Mouse (Mus musculus) limb, embryonic 14.5 days (tissue): ENCODE measurements at regions not wholly inside any gene's neighbourhood (a gene's known extent, or its start where the extent isn't known, plus 50 kb on each side); places are given as distances from the start of the nearest gene placed in this dataset.
A peak's percentile ranks its signal among the peaks of the same experiment; 100 is the strongest.

Experiments
- ATAC-seq: fragments of 200-750 bp; cut with Nextera tagmentation; 2 replicates; pipeline ENCODE4 v1.8.0; 2017; ENCODE audit warnings: low read depth, moderate number of reproducible peaks, moderate TSS enrichment; ENCODE audit not compliant: low FRiP score
- DNase-seq: peaks from one replicate; pipeline ENCODE4 v3.0.0-alpha.2; 2015; ENCODE audit warnings: low spot score
- H3K27ac ChIP-seq: fragments of 300-500 bp; sonication (generic); replicated peaks from 2 replicates; pipeline ENCODE4 v1.5.1; 2014; ENCODE audit warnings: low read depth, mild to moderate bottlenecking, low read length, moderate library complexity, mixed read lengths
- H3K27me3 ChIP-seq: fragments of 300-500 bp; sonication (generic); 2 replicates; pipeline ENCODE4 v1.6.1; 2014; ENCODE audit warnings: low read length, mixed read lengths; ENCODE audit not compliant: control insufficient read depth, insufficient read depth
- H3K36me3 ChIP-seq: fragments of 300-500 bp; sonication (generic); 2 replicates; pipeline ENCODE4 v1.6.1; 2014; ENCODE audit warnings: mild to moderate bottlenecking, low read length, moderate library complexity, mixed read lengths; ENCODE audit not compliant: control insufficient read depth, insufficient read depth
- H3K4me1 ChIP-seq: fragments of 300-500 bp; sonication (generic); 2 replicates; pipeline ENCODE4 v1.6.1; 2014; ENCODE audit warnings: antibody characterized with exemption, low read length, mixed read lengths; ENCODE audit not compliant: control insufficient read depth, insufficient read depth
- H3K4me2 ChIP-seq: fragments of 300-500 bp; sonication (generic); replicated peaks from 2 replicates; pipeline ENCODE4 v1.6.1; 2014; ENCODE audit warnings: low read depth, mild to moderate bottlenecking, low read length, moderate library complexity; ENCODE audit not compliant: severe bottlenecking
- H3K4me3 ChIP-seq: fragments of 300-500 bp; sonication (generic); replicated peaks from 2 replicates; pipeline ENCODE4 v1.5.1; 2014; ENCODE audit warnings: low read length
- H3K9ac ChIP-seq: fragments of 300-500 bp; sonication (generic); 2 replicates; pipeline ENCODE4 v1.6.1; 2014; ENCODE audit warnings: mild to moderate bottlenecking, low read depth, low read length, moderate library complexity; ENCODE audit not compliant: severe bottlenecking
- H3K9me3 ChIP-seq: fragments of 300-500 bp; sonication (generic); 2 replicates; pipeline ENCODE4 v1.6.1; 2016; ENCODE audit warnings: low read length; ENCODE audit not compliant: control insufficient read depth
- POLR2A ChIP-seq: fragments of 200-500 bp; IDR thresholded peaks from 2 replicates; pipeline ENCODE4 v1.8.0; 2012; ENCODE audit warnings: inconsistent platforms, mild to moderate bottlenecking, moderate library complexity, borderline replicate concordance; ENCODE audit not compliant: insufficient read depth, insufficient read length; ENCODE audit errors: extremely low read depth
- WGBS: fragments of 180-500 bp; shearing (Covaris S2); extraction: QIAGEN DNeasy Blood & Tissue Kit; methylation state at CpG from one replicate; pipeline ENCODE4 v1.1.7; 2014; 5-methylcytosine and 5-hydroxymethylcytosine counted together

- Histone ChIP-seq H3K4me2 (no peak overlapping the region), H3K9ac (no peak overlapping the region), H3K36me3 (no peaks in the 10 kb centered on the region), H3K27ac (no peak overlapping the region), H3K4me3 (no peak overlapping the region), H3K4me1 (no peaks in the 10 kb centered on the region; the same call in 1 of the 2 replicates), H3K9me3 (no peaks in the 10 kb centered on the region), H3K27me3 (no peaks in the 10 kb centered on the region)
- DNase-seq = peak; percentile 5
- ATAC-seq = no peak
- no peak for TF ChIP-seq POLR2A
- 33% methylated on average over 2 of the region's 2 CpGs for WGBS
These were observed 266.1 kb upstream of the Ctso start for GRCm38 (mm10) chr3:81666262-81666661.

DNA sequence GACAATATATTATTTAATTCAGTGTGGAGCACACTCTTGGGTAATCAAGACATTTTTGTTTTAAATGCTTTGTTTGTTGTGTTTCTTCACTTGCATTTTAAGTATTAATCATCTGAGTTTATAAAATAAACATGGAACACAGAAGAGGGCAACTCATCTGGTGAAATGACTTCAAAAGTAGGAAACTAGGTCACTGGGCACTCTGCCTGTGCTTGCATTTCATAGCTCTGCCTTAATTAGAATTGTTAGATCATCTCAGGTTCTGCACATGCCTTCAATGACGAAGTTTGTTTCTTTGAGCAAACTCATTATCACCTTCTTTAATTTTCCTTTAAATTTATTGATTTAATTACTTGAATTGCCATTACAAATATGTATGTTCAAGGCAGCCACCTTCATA, 255.8 kb upstream of the Ctso start:
- Histone ChIP-seq H3K27ac (no peak overlapping the region), H3K36me3 (no peaks in the 10 kb centered on the region), H3K4me3 (no peak overlapping the region), H3K27me3 (no peaks in the 10 kb centered on the region), H3K4me2 (no peak overlapping the region), H3K9ac (no peak overlapping the region), H3K9me3 (no peaks in the 10 kb centered on the region), H3K4me1 (no peaks in the 10 kb centered on the region)
- DNase-seq = no peak
- 45% methylated on average over 1 of the region's 1 CpGs for WGBS
- ATAC-seq = no peak
- no peak for TF ChIP-seq POLR2A

DNA sequence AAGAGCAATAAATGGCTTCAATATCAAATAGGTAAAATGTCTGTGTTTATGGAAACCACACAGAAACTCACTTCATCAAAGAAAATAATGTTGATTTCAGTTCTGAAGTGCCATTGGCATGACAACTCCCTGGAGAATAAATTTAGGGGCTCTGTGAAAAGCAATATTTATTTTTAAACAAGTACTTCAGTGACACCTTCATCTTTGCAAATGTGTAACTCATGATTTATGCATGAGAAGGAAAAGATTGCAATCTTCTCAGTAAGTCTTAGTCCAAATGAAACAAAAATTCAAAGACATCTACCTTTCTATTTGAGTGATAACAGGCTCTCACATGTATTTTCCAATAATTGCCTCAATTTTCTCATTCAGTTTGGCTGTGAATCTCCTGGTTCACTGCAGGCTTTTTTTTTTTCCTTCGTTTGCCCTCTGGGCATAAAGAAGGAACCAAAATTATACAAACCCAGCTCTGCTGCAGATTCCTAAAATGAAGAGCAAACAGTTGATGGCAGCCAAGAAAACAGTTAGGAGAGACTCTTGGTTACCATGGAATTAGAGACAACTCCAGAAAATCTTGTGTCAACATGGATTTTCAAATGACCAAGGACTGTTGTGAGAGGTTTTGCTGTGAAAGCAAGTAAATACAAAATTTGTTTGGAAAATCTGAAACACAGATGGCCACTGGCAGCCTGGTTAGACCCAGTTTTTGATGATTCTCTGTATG, 230.3 kb upstream of the Ctso start:
- Histone ChIP-seq H3K4me2 (no peak overlapping the region), H3K27me3 (no peaks in the 10 kb centered on the region), H3K9ac (no peak overlapping the region), H3K36me3 (no peaks in the 10 kb centered on the region), H3K4me1 (no peaks in the 10 kb centered on the region), H3K9me3 (no peaks in the 10 kb centered on the region), H3K4me3 (no peak overlapping the region), H3K27ac (no peak overlapping the region)
- DNase-seq (no peak), ATAC-seq (no peak)
- 56% methylated on average over 1 of the region's 1 CpGs for WGBS
- no peak for TF ChIP-seq POLR2A

DNA sequence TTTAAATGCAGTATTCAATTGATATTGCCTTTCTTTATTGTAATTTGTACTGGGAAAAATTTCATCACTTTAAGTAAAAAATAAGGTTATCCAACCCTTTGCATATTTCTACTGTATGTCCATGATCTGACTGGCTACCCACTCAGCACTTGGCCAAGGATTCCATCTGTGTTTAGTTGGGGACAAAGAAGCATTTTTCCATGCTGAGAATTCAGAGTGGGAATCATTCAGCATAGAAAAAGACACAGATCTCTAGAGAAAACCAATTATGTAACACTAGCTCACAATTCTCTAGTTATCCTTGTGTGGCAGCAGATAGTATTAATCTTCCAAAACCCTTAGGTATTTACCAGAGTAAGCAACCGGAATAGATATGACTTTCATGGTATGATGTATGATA, 213.5 kb upstream of the Ctso start:
- no peak for TF ChIP-seq POLR2A
- H3K4me3 ChIP-seq = no peak overlapping the region
- no peaks in the 10 kb centered on the region for H3K36me3 ChIP-seq
- ATAC-seq = no peak
- no peak overlapping the region for H3K27ac ChIP-seq
- WGBS = 92% methylated on average over 1 of the region's 1 CpGs
- no peaks in the 10 kb centered on the region for H3K9me3 ChIP-seq
- no peak overlapping the region for H3K9ac ChIP-seq
- no peaks in the 10 kb centered on the region for H3K4me1 ChIP-seq
- H3K4me2 ChIP-seq = no peak overlapping the region
- no peak for DNase-seq
- H3K27me3 ChIP-seq = no peaks in the 10 kb centered on the region

- no peaks in the 10 kb centered on the region for H3K9me3 ChIP-seq
- no peak for TF ChIP-seq POLR2A
- no peaks in the 10 kb centered on the region for H3K27me3 ChIP-seq
- H3K4me1 ChIP-seq = no peaks in the 10 kb centered on the region
- H3K36me3 ChIP-seq = no peaks in the 10 kb centered on the region
- DNase-seq (peak; percentile 42), ATAC-seq (no peak)
- 53% methylated on average over 8 of the region's 8 CpGs for WGBS
- H3K9ac ChIP-seq = no peak overlapping the region
- H3K27ac ChIP-seq = no peak overlapping the region
- no peak overlapping the region for H3K4me2 ChIP-seq
- H3K4me3 ChIP-seq = no peak overlapping the region
These were observed 196.9 kb upstream of the Ctso start for GRCm38 (mm10) chr3:81735463-81735862.
